Comparison of ENCODE assay signal across 13 mouse cellular contexts in the genomic region with DNA sequence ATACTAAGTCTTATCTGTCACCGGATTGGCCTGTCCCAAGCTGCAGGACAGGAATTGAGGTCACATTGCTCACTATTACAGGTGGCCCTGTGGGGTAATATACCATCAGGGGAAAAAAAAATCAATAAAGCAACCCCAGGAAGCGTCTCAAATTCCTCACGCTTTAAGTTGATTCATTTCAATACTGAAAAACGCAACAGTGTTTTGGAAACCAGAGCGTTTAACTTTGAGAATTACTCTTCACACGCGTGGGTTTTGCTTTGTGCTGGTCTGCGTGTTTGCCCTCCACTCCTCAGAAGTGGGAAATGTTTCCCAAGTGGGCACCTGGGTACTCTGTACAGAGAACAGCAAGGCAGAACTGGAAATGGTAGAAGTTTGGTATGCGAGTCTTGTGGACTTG.
"Had no signal": no experiment of that assay in that cellular context is flagged by ENCODE, and none has a peak within 500 bp of the region (broad histone marks: within the 10 kb centered on the region; RNA-seq: fewer than 3 reads in every experiment).

No protein-coding gene starts in this region.

- H3K9me3 ChIP-seq: neural tube, embryonic 12.5 days; neural tube, embryonic 13.5 days; neural tube, embryonic 15.5 days; stomach, embryonic 15.5 days had no signal

- H3K4me2 ChIP-seq: neural tube, embryonic 12.5 days; neural tube, embryonic 13.5 days; neural tube, embryonic 15.5 days; stomach, embryonic 15.5 days had no signal

- H3K27ac ChIP-seq: neural tube, embryonic 12.5 days; neural tube, embryonic 13.5 days; neural tube, embryonic 15.5 days; stomach, embryonic 15.5 days; stomach, postnatal 0 days had no signal

- H3K4me3 ChIP-seq: neural tube, embryonic 12.5 days; neural tube, embryonic 13.5 days; neural tube, embryonic 15.5 days; stomach, embryonic 15.5 days had no signal

- H3K27me3 ChIP-seq: neural tube, embryonic 12.5 days; neural tube, embryonic 13.5 days; neural tube, embryonic 15.5 days; stomach, embryonic 15.5 days had no signal

- H3K36me3 ChIP-seq: neural tube, embryonic 12.5 days; neural tube, embryonic 13.5 days; neural tube, embryonic 15.5 days; stomach, embryonic 15.5 days had no signal

- DNase-seq: right cerebral cortex, postnatal 4 days; spleen, adult 18-20 months; thymus, adult 18-20 months; thymus, adult 2 months; thymus, postnatal 14 days; thymus, postnatal 25 days; thymus, postnatal 36 days; thymus, postnatal 4 days had no signal

- H3K4me1 ChIP-seq: neural tube, embryonic 12.5 days; neural tube, embryonic 13.5 days; neural tube, embryonic 15.5 days; stomach, embryonic 15.5 days had no signal

- H3K9ac ChIP-seq: neural tube, embryonic 12.5 days; neural tube, embryonic 13.5 days; neural tube, embryonic 15.5 days; stomach, embryonic 15.5 days had no signal
